Comparison of ENCODE assay signal across 23 mouse cellular contexts in the genomic region with DNA sequence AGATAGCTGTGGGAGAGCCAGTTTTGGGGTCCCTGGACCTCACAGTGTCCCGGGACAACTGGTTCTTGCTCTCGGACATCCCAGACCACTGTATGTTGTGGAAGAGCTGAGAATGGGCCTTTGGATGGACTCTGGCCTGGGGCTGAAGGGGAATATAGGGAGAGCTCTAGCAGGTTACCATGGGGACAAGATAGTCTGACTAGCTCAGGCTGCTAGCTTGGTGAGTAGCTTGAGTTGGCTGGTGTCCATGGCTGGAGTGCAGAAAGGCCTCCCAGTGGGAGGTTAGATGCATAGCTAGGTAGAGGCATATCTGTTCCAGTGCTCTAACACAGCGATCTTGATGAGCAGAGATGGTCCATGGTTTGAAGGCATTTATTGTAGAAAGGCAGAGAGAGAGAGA.
DNase-seq lines count a peak whose midpoint lies in the region; ATAC-seq and TF ChIP-seq lines count a peak whose summit lies in the region.
"Had no signal": no experiment of that assay in that cellular context is flagged by ENCODE, and none has a peak within 500 bp of the region (broad histone marks: within the 10 kb centered on the region; RNA-seq: fewer than 3 reads in every experiment).

No protein-coding gene starts in this region.

- DNase-seq in hindbrain, postnatal 0 days (ENCODE audit: low spot score): no peak
- peak; percentile 2 for DNase-seq in left cerebral cortex, postnatal 4 days
- no peak for DNase-seq in left cerebral cortex, postnatal 10 days (ENCODE audit: extremely low spot score in 1 of 2, low spot score in 2 of 2)
- no peak for DNase-seq in spleen, postnatal 4 days (ENCODE audit: low spot score in 2 of 2)
- DNase-seq: adrenal gland, adult 8-10 months; adrenal gland, postnatal 25 days; cerebellum, adult 11-12 months; cerebellum, adult 8-10 months; gastrocnemius, postnatal 10 days; gastrocnemius, postnatal 36 days; heart, adult 2 months; heart, postnatal 14 days; heart, postnatal 4 days had no signal

- TF ChIP-seq CTCF in hindbrain, postnatal 0 days (IDR thresholded peaks at IDR 0.05; ENCODE audit: low read depth): no peak
- TF ChIP-seq CTCF in intestine, postnatal 0 days (IDR thresholded peaks at IDR 0.05; ENCODE audit: low read depth): no peak

- no peaks in the 10 kb centered on the region for H3K27me3 ChIP-seq in hindbrain, postnatal 0 days (ENCODE audit: insufficient read depth, low read length)
- H3K27me3 ChIP-seq in hindbrain, embryonic 13.5 days: no peaks in the 10 kb centered on the region
- no peaks in the 10 kb centered on the region for H3K27me3 ChIP-seq in intestine, postnatal 0 days (replicated peaks; ENCODE audit: control insufficient read depth, insufficient read depth, low read length)
- H3K27me3 ChIP-seq: forebrain, embryonic 13.5 days; heart, embryonic 13.5 days; hindbrain, embryonic 15.5 days had no signal

- ATAC-seq in hindbrain, postnatal 0 days: 0 out of 2 replicates have a peak, but pooled peaks have one; percentile 15
- no peak for ATAC-seq in hindbrain, embryonic 13.5 days (ENCODE audit: low FRiP score)
- 0 out of 2 replicates have a peak, but pooled peaks have one; percentile 38 for ATAC-seq in intestine, postnatal 0 days
- ATAC-seq: activated CD4-positive, CD25-positive, alpha-beta regulatory T cell, adult 4 months; CD4-positive, CD25-positive, alpha-beta regulatory T cell, adult 4 months; forebrain, embryonic 13.5 days; forebrain, embryonic 16.5 days had no signal

- H3K4me2 ChIP-seq in hindbrain, postnatal 0 days (ENCODE audit: low read depth, low read length): no peak overlapping the region
- H3K4me2 ChIP-seq in hindbrain, embryonic 13.5 days: no peak overlapping the region
- H3K4me2 ChIP-seq in intestine, postnatal 0 days (replicated peaks; ENCODE audit: low read depth): no peak overlapping the region
- H3K4me2 ChIP-seq: forebrain, embryonic 13.5 days; heart, embryonic 13.5 days; hindbrain, embryonic 15.5 days had no signal

- WGBS in hindbrain, postnatal 0 days: 79% methylated on average over 3 of the region's 3 CpGs
- WGBS in hindbrain, embryonic 13.5 days: 90% methylated on average over 3 of the region's 3 CpGs
- 82% methylated on average over 3 of the region's 3 CpGs for WGBS in intestine, postnatal 0 days

- intact Hi-C loops in left cerebral cortex, postnatal 4 days (cut with DNase I): no loop called here
- intact Hi-C loops in left cerebral cortex, postnatal 10 days (cut with DNase I): no loop called here

- no peaks in the 10 kb centered on the region for H3K36me3 ChIP-seq in hindbrain, postnatal 0 days (ENCODE audit: insufficient read depth, low read length)
- no peaks in the 10 kb centered on the region for H3K36me3 ChIP-seq in hindbrain, embryonic 13.5 days
- H3K36me3 ChIP-seq in intestine, postnatal 0 days (ENCODE audit: control insufficient read depth, insufficient read depth): no peaks in the 10 kb centered on the region
- H3K36me3 ChIP-seq: forebrain, embryonic 10.5 days; heart, embryonic 10.5 days; heart, embryonic 13.5 days; hindbrain, embryonic 15.5 days had no signal

- no peaks in the 10 kb centered on the region for H3K9me3 ChIP-seq in hindbrain, postnatal 0 days (ENCODE audit: low read length)
- H3K9me3 ChIP-seq in hindbrain, embryonic 13.5 days: no peaks in the 10 kb centered on the region
- no peaks in the 10 kb centered on the region for H3K9me3 ChIP-seq in intestine, postnatal 0 days (ENCODE audit: control insufficient read depth)
- H3K9me3 ChIP-seq: forebrain, embryonic 10.5 days; forebrain, embryonic 13.5 days; heart, embryonic 10.5 days; heart, embryonic 13.5 days; hindbrain, embryonic 15.5 days had no signal

- H3K9ac ChIP-seq in hindbrain, postnatal 0 days (replicated peaks; ENCODE audit: low read length): no peak overlapping the region
- H3K9ac ChIP-seq in hindbrain, embryonic 13.5 days: no peak overlapping the region
- no peak overlapping the region for H3K9ac ChIP-seq in intestine, postnatal 0 days (ENCODE audit: low read depth, low read length)
- H3K9ac ChIP-seq: forebrain, embryonic 13.5 days; heart, embryonic 13.5 days; hindbrain, embryonic 15.5 days had no signal

- H3K4me3 ChIP-seq in hindbrain, postnatal 0 days (ENCODE audit: low read length): no peak overlapping the region
- no peak overlapping the region for H3K4me3 ChIP-seq in hindbrain, embryonic 13.5 days
- H3K4me3 ChIP-seq in intestine, postnatal 0 days (ENCODE audit: low read depth, low read length): no peak overlapping the region
- H3K4me3 ChIP-seq: forebrain, embryonic 10.5 days; forebrain, embryonic 13.5 days; heart, adult 2 months; heart, embryonic 10.5 days; heart, embryonic 13.5 days; hindbrain, embryonic 15.5 days had no signal

- no peak overlapping the region for H3K27ac ChIP-seq in hindbrain, postnatal 0 days
- no peak overlapping the region for H3K27ac ChIP-seq in hindbrain, embryonic 13.5 days
- no peak overlapping the region for H3K27ac ChIP-seq in intestine, postnatal 0 days (ENCODE audit: low read depth, low read length)
- H3K27ac ChIP-seq: forebrain, embryonic 10.5 days; forebrain, embryonic 13.5 days; heart, adult 2 months; heart, embryonic 10.5 days; heart, embryonic 13.5 days; hindbrain, embryonic 15.5 days had no signal

- no peaks in the 10 kb centered on the region for H3K4me1 ChIP-seq in hindbrain, postnatal 0 days (ENCODE audit: insufficient read depth, low read length)
- no peaks in the 10 kb centered on the region for H3K4me1 ChIP-seq in hindbrain, embryonic 13.5 days (replicated peaks)
- H3K4me1 ChIP-seq in intestine, postnatal 0 days (replicated peaks; ENCODE audit: control insufficient read depth, insufficient read depth, low read length): 0 out of 2 replicates have a peak, but pooled peaks cover 5% of the 10 kb centered on the region
- H3K4me1 ChIP-seq: forebrain, embryonic 10.5 days; forebrain, embryonic 13.5 days; heart, embryonic 10.5 days; heart, embryonic 13.5 days; hindbrain, embryonic 15.5 days had no signal
